Mouse (Mus musculus): ENCODE data around the gene Trpm1. TPM values are rescaled to one million over a fixed set of nuclear protein-coding genes. Genes with fewer than 3 reads are reported as not detected.

The Trpm1 gene
- polyA plus RNA-seq, 1 experiment from 2014 or later, result 1.0 TPM

GRCm38 (mm10) chr7:64312811-64313210 lies 159.2 kb downstream of the Trpm1 start:
- no peak for ATAC-seq (ENCODE audit: insufficient number of reproducible peaks, low FRiP score, low TSS enrichment, low read depth)
- no peak overlapping the region for H3K27ac ChIP-seq

More at GRCm38 (mm10) chr7:64312811-64313210, 159.2 kb downstream of the Trpm1 start:
- H3K27me3 ChIP-seq, result no peaks in the 10 kb centered on the region
- H3K4me2 ChIP-seq, result no peak overlapping the region
- no peaks in the 10 kb centered on the region for H3K9me3 ChIP-seq
- H3K4me3 ChIP-seq, result no peak overlapping the region
- H3K9ac ChIP-seq, result no peak overlapping the region
- H3K36me3 ChIP-seq, result peaks cover 38% of the 10 kb centered on the region
- H3K4me1 ChIP-seq, result no peaks in the 10 kb centered on the region
- WGBS, result 93% methylated on average over 7 of the region's 7 CpGs

MicroRNAs encoded within 50 kb of the gene (microRNA counts, 519-probe panel; counts per million panel counts)
- microRNA mmu-miR-211, result not detected

Small RNA genes lying within 50 kb of the gene (microRNA-seq; reads per million reads assigned to microRNA genes)
- gene Mir211 (10.4 reads per million, percentile 26 among the genes with 10 or more reads in this experiment), gene Mir6416 (not detected)

Other genes with a start within 250 kb of the Trpm1 start
- gene E030018B13Rik, start 237.0 kb upstream of the Trpm1 start, polyA plus RNA-seq (2015; fragmentation: Nextera tagmentation; extraction: Ambion mirVana), result not detected in 2 replicates
- gene Klf13, start 214.9 kb upstream of the Trpm1 start, polyA plus RNA-seq (2015; fragmentation: Nextera tagmentation; extraction: Ambion mirVana), result 31.3 and 33.4 TPM in 2 replicates
- gene Mtmr10, start 133.8 kb downstream of the Trpm1 start, polyA plus RNA-seq (2015; fragmentation: Nextera tagmentation; extraction: Ambion mirVana), result 15.1 and 15.5 TPM in 2 replicates
- gene Fan1, start 220.3 kb downstream of the Trpm1 start, polyA plus RNA-seq (2015; fragmentation: Nextera tagmentation; extraction: Ambion mirVana), result 6.3 and 8.0 TPM in 2 replicates
- gene Mphosph10, start 238.4 kb downstream of the Trpm1 start, polyA plus RNA-seq (2015; fragmentation: Nextera tagmentation; extraction: Ambion mirVana), result 40.6 and 43.2 TPM in 2 replicates
- 64.9 and 65.5 TPM in 2 replicates for gene Mcee, start 238.8 kb downstream of the Trpm1 start, polyA plus RNA-seq (2015; fragmentation: Nextera tagmentation; extraction: Ambion mirVana)